Mouse (Mus musculus) small intestine, adult 2 months (tissue): ENCODE measurements at regions not wholly inside any gene's neighbourhood (a gene's known extent, or its start where the extent isn't known, plus 50 kb on each side); places are given as distances from the start of the nearest gene placed in this dataset.

Experiments
- CTCF ChIP-seq: fragments of 200-500 bp; IDR thresholded peaks from 2 replicates; pipeline ENCODE4 v1.5.1; 2012; ENCODE audit warnings: low read depth, mild to moderate bottlenecking, control low read depth, inconsistent platforms, low read length, moderate library complexity, mixed read lengths; ENCODE audit not compliant: insufficient replicate concordance, insufficient read length; ENCODE audit errors: extremely low read depth
- POLR2A ChIP-seq: fragments of 200-500 bp; IDR thresholded peaks from 2 replicates; pipeline ENCODE4 v1.6.1; 2012; ENCODE audit warnings: low read depth, mild to moderate bottlenecking, control low read depth, inconsistent platforms, low read length, moderate library complexity

- no peak for TF ChIP-seq CTCF
- TF ChIP-seq POLR2A: no peak
Measured at GRCm38 (mm10) chr12:25869846-25870245, 545.2 kb downstream of the Rnf144a start.
